22 mouse cellular contexts compared by ENCODE assay signal in genomic region chr1:174781037-174781436, GRCm38 (mm10).
DNase-seq lines count a peak whose midpoint lies in the region; ATAC-seq and TF ChIP-seq lines count a peak whose summit lies in the region.
"Had no signal": no experiment of that assay in that cellular context is flagged by ENCODE, and none has a peak within 500 bp of the region (broad histone marks: within the 10 kb centered on the region; RNA-seq: fewer than 3 reads in every experiment).

No protein-coding gene starts in this region.

- peak overlapping the region; percentile 61 for H3K27ac ChIP-seq in layer of hippocampus, adult 2 months
- H3K27ac ChIP-seq: embryonic facial prominence, embryonic 13.5 days; embryonic facial prominence, embryonic 15.5 days; forebrain, embryonic 10.5 days; forebrain, embryonic 12.5 days had no signal

- DNase-seq in layer of hippocampus, adult 2 months (ENCODE audit: low spot score in 2 of 2) = no peak
- DNase-seq in layer of hippocampus, adult 11-12 months (ENCODE audit: low spot score) = no peak
- DNase-seq in brain, adult 2 months (ENCODE audit: low read depth, low spot score) = peak; percentile 46
- peak; percentile 22 for DNase-seq in telencephalon, adult 2 months (ENCODE audit: low read depth, low spot score)
- DNase-seq: adrenal gland, adult 2 months; adrenal gland, postnatal 10 days; adrenal gland, postnatal 25 days; cerebellum, adult 11 months; cerebellum, adult 18-20 months; cerebellum, adult 8-10 months; cerebellum, adult 9-11 months; cerebellum, postnatal 14 days; cerebellum, postnatal 36 days; embryo, embryonic 11 days had no signal

- no peak for TF ChIP-seq CTCF in layer of hippocampus, adult 2 months (conservative IDR thresholded peaks at IDR 0.05)

- no peak for ATAC-seq in cerebellum, adult (ENCODE audit: insufficient number of reproducible peaks, low FRiP score, low TSS enrichment)
- ATAC-seq: forebrain, embryonic 14.5 days; forebrain, embryonic 16.5 days had no signal

- no peak overlapping the region for H3K4me3 ChIP-seq in layer of hippocampus, adult 2 months
- H3K4me3 ChIP-seq: embryonic facial prominence, embryonic 13.5 days; embryonic facial prominence, embryonic 15.5 days; erythroblast, embryonic 14.5 days; forebrain, embryonic 10.5 days; forebrain, embryonic 12.5 days had no signal

Comparison
In these comparisons a context has a peak if more than half of its experiments do, and no peak if none do; other contexts are left out.
1. DNase-seq: peak in brain, adult 2 months (single experiment) and telencephalon, adult 2 months (single experiment); none in layer of hippocampus, adult 2 months (0 of 2) and layer of hippocampus, adult 11-12 months (single experiment).